Comparison of ENCODE assay signal across 31 mouse cellular contexts in the genomic region with DNA sequence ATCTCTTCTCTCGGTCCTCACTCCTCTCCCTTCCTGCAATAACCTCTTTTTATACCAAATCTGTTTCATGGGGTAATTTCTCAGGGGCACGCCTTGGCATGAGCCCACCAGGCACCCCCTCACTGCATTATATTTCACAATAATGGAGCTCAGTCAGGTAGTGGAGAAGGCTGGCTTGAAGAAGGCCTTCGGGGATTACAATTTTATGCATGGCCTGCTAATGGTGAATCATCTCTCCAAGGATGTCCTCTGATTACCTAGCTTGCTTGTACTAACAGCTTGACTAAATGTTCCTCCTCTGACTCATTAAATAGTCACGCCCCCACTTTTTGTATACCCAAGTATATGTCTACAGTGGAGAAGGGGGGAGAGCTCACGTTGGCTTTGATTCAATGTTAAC. TPM values are rescaled to one million over a fixed set of nuclear protein-coding genes. Genes with fewer than 3 reads are reported as not detected.
A peak's percentile ranks its signal among the peaks of the same experiment; 100 is the strongest.
DNase-seq lines count a peak whose midpoint lies in the region; ATAC-seq and TF ChIP-seq lines count a peak whose summit lies in the region.
"Had no signal": no experiment of that assay in that cellular context is flagged by ENCODE, and none has a peak within 500 bp of the region (broad histone marks: within the 10 kb centered on the region; RNA-seq: fewer than 3 reads in every experiment).

No protein-coding gene starts in this region.

- no peak for TF ChIP-seq EP300 in stomach, postnatal 0 days (optimal IDR thresholded peaks at IDR 0.05)

- 74% methylated on average over 5 of the region's 5 CpGs for WGBS in embryonic facial prominence, embryonic 14.5 days
- 84% methylated on average over 5 of the region's 5 CpGs for WGBS in embryonic facial prominence, embryonic 10.5 days
- 45% methylated on average over 5 of the region's 5 CpGs for WGBS in stomach, postnatal 0 days

- H3K9me3 ChIP-seq in embryonic facial prominence, embryonic 14.5 days (ENCODE audit: control insufficient read depth, low read length), result no peaks in the 10 kb centered on the region
- no peaks in the 10 kb centered on the region for H3K9me3 ChIP-seq in embryonic facial prominence, embryonic 10.5 days
- no peaks in the 10 kb centered on the region for H3K9me3 ChIP-seq in stomach, postnatal 0 days (ENCODE audit: control insufficient read depth, low read length)
- H3K9me3 ChIP-seq: forebrain, embryonic 10.5 days; G1E; limb, embryonic 10.5 days; limb, embryonic 15.5 days; liver, embryonic 13.5 days; megakaryocyte, embryonic 14.5 days; midbrain, embryonic 13.5 days; stomach, embryonic 15.5 days had no signal

- peak; percentile 41 for DNase-seq in embryonic facial prominence, embryonic 14.5 days (ENCODE audit: low spot score)
- no peak for DNase-seq in embryonic facial prominence, embryonic 10.5 days (ENCODE audit: low spot score)
- peak; percentile 18 for DNase-seq in retina, embryonic 14.5 days (ENCODE audit: low spot score)
- no peak for DNase-seq in retina, postnatal 1 day
- peak; percentile 75 for DNase-seq in Patski (ENCODE audit: low read depth, low spot score)
- no peak for DNase-seq in stomach, postnatal 0 days (ENCODE audit: low spot score)
- DNase-seq in ovary, postnatal 14 days (ENCODE audit: low spot score), result no peak
- DNase-seq: adrenal gland, postnatal 36 days; B cell, adult 2 months; cerebellum, adult 2 months; cerebellum, postnatal 25 days; kidney, adult 9 months; kidney, postnatal 10 days; liver, embryonic 13.5 days; lung, adult 18-20 months; lung, postnatal 4 days; right cerebral cortex, postnatal 25 days; thymus, adult 18-20 months; thymus, postnatal 4 days had no signal

- H3K4me2 ChIP-seq in embryonic facial prominence, embryonic 14.5 days (ENCODE audit: low read depth, low read length), result no peak overlapping the region
- no peak overlapping the region for H3K4me2 ChIP-seq in stomach, postnatal 0 days (replicated peaks; ENCODE audit: low read depth)
- H3K4me2 ChIP-seq: limb, embryonic 15.5 days; liver, embryonic 13.5 days; midbrain, embryonic 13.5 days; stomach, embryonic 15.5 days had no signal

- TF ChIP-seq CTCF in Patski (IDR thresholded peaks at IDR 0.05), result no peak
- TF ChIP-seq CTCF in stomach, postnatal 0 days (IDR thresholded peaks at IDR 0.05; ENCODE audit: low read depth), result no peak

- no peaks in the 10 kb centered on the region for H3K4me1 ChIP-seq in embryonic facial prominence, embryonic 14.5 days (ENCODE audit: control insufficient read depth, insufficient read depth, low read length)
- no peaks in the 10 kb centered on the region for H3K4me1 ChIP-seq in embryonic facial prominence, embryonic 10.5 days
- H3K4me1 ChIP-seq in stomach, postnatal 0 days (replicated peaks; ENCODE audit: control insufficient read depth, insufficient read depth), result 0 out of 2 replicates have a peak, but pooled peaks cover 3% of the 10 kb centered on the region
- H3K4me1 ChIP-seq: forebrain, embryonic 10.5 days; limb, embryonic 10.5 days; limb, embryonic 15.5 days; liver, embryonic 13.5 days; midbrain, embryonic 13.5 days; stomach, embryonic 15.5 days had no signal

- ATAC-seq in embryonic facial prominence, embryonic 14.5 days (ENCODE audit: low read depth), result peak; percentile 39
- peak; percentile 78 for ATAC-seq in Patski
- peak; percentile 82 for ATAC-seq in stomach, postnatal 0 days (ENCODE audit: low FRiP score, low TSS enrichment)
- no peak for ATAC-seq in CD4-positive, CD25-positive, alpha-beta regulatory T cell, adult 4 months
- ATAC-seq: activated CD4-positive, CD25-positive, alpha-beta regulatory T cell, adult 4 months; forebrain, embryonic 16.5 days; intestine, embryonic 16.5 days; lung, postnatal 0 days; midbrain, embryonic 13.5 days had no signal

- CTCF ChIA-PET in Patski (lab: Charles Lee), result no interaction called here

- in situ Hi-C loops in Patski (cut with MboI; ENCODE audit: low pct_unique_long_range_greater_than_20kb), result no loop called here

- H3K36me3 ChIP-seq in embryonic facial prominence, embryonic 14.5 days (ENCODE audit: control insufficient read depth, insufficient read depth, low read length), result no peaks in the 10 kb centered on the region
- H3K36me3 ChIP-seq in embryonic facial prominence, embryonic 10.5 days (replicated peaks), result no peaks in the 10 kb centered on the region
- H3K36me3 ChIP-seq in stomach, postnatal 0 days (ENCODE audit: control insufficient read depth, insufficient read depth, low read length), result no peaks in the 10 kb centered on the region
- H3K36me3 ChIP-seq: forebrain, embryonic 10.5 days; G1E; limb, embryonic 10.5 days; limb, embryonic 15.5 days; liver, embryonic 13.5 days; midbrain, embryonic 13.5 days; stomach, embryonic 15.5 days had no signal

- no peaks in the 10 kb centered on the region for H3K27me3 ChIP-seq in embryonic facial prominence, embryonic 14.5 days (replicated peaks; ENCODE audit: control insufficient read depth, insufficient read depth, low read length)
- no peaks in the 10 kb centered on the region for H3K27me3 ChIP-seq in embryonic facial prominence, embryonic 10.5 days (replicated peaks; ENCODE audit: low read depth, poor library complexity, severe bottlenecking)
- no peaks in the 10 kb centered on the region for H3K27me3 ChIP-seq in Patski
- no peaks in the 10 kb centered on the region for H3K27me3 ChIP-seq in stomach, postnatal 0 days (ENCODE audit: control insufficient read depth, insufficient read depth, low read length)
- H3K27me3 ChIP-seq: limb, embryonic 15.5 days; midbrain, embryonic 13.5 days; stomach, embryonic 15.5 days had no signal

- no peak overlapping the region for H3K27ac ChIP-seq in embryonic facial prominence, embryonic 14.5 days (replicated peaks; ENCODE audit: low read depth, low read length)
- H3K27ac ChIP-seq in embryonic facial prominence, embryonic 10.5 days (replicated peaks), result no peak overlapping the region
- no peak overlapping the region for H3K27ac ChIP-seq in stomach, postnatal 0 days (replicated peaks)
- H3K27ac ChIP-seq: forebrain, embryonic 10.5 days; limb, embryonic 10.5 days; limb, embryonic 15.5 days; liver, embryonic 13.5 days; midbrain, embryonic 13.5 days; stomach, embryonic 15.5 days had no signal

- H3K9ac ChIP-seq in embryonic facial prominence, embryonic 14.5 days (ENCODE audit: low read depth, low read length), result no peak overlapping the region
- H3K9ac ChIP-seq in stomach, postnatal 0 days (ENCODE audit: low read length), result no peak overlapping the region
- H3K9ac ChIP-seq: limb, embryonic 15.5 days; liver, embryonic 13.5 days; midbrain, embryonic 13.5 days; stomach, embryonic 15.5 days had no signal

- POLR2A ChIA-PET in Patski (lab: Charles Lee), result interaction anchor here (1.4 to 1.9 kb wide), 2 partner anchors 10 to 27 kb away, joined by 3 to 4 read pairs; no protein-coding TSS in a partner anchor

- no peak overlapping the region for H3K4me3 ChIP-seq in embryonic facial prominence, embryonic 14.5 days (ENCODE audit: low read depth, low read length)
- H3K4me3 ChIP-seq in embryonic facial prominence, embryonic 10.5 days, result no peak overlapping the region
- no peak overlapping the region for H3K4me3 ChIP-seq in stomach, postnatal 0 days (ENCODE audit: low read depth, low read length)
- H3K4me3 ChIP-seq: forebrain, embryonic 10.5 days; limb, embryonic 10.5 days; limb, embryonic 15.5 days; liver, embryonic 13.5 days; megakaryocyte, embryonic 14.5 days; midbrain, embryonic 13.5 days; stomach, embryonic 15.5 days had no signal

RNA-seq across cellular contexts. Expression of a gene that starts 48.3 kb away (rescaled TPM):
- 10.1 and 11.5 TPM in 2 replicates for polyA plus RNA-seq in embryonic facial prominence, embryonic 14.5 days (2014; fragmentation: Nextera tagmentation; extraction: Ambion mirVana)
- polyA plus RNA-seq in embryonic facial prominence, embryonic 10.5 days (2016; fragmentation: Nextera tagmentation; extraction: Ambion mirVana), result 3.9 and 4.5 TPM in 2 replicates
- polyA plus RNA-seq in Patski (2021), result 207 TPM
- polyA plus RNA-seq in stomach, postnatal 0 days (2015; fragmentation: Nextera tagmentation; extraction: Ambion mirVana), result 5.7 and 6.8 TPM in 2 replicates
- polyA plus RNA-seq in CD4-positive, CD25-positive, alpha-beta regulatory T cell, adult 4 months (2017; shearing (Covaris generic)), result 1 to 10 TPM; 4.3 to 4.7 TPM

Comparison
In these comparisons a context has a peak if more than half of its experiments do, and no peak if none do; other contexts are left out.
1. DNase-seq: peak in embryonic facial prominence, embryonic 14.5 days (single experiment), retina, embryonic 14.5 days (single experiment) and Patski (single experiment); none in embryonic facial prominence, embryonic 10.5 days (single experiment), retina, postnatal 1 day (single experiment), stomach, postnatal 0 days (single experiment) and ovary, postnatal 14 days (single experiment).
2. RNA of a gene that starts 48.3 kb away (polyA plus RNA-seq): 207 TPM in Patski (single experiment); 10.1 to 11.5 TPM in embryonic facial prominence, embryonic 14.5 days, 5.7 to 6.8 TPM in stomach, postnatal 0 days, 4.3 to 4.7 TPM in CD4-positive, CD25-positive, alpha-beta regulatory T cell, adult 4 months and 3.9 to 4.5 TPM in embryonic facial prominence, embryonic 10.5 days; every median in the first group is over 10 times any median in the second.